In the genomic region with DNA sequence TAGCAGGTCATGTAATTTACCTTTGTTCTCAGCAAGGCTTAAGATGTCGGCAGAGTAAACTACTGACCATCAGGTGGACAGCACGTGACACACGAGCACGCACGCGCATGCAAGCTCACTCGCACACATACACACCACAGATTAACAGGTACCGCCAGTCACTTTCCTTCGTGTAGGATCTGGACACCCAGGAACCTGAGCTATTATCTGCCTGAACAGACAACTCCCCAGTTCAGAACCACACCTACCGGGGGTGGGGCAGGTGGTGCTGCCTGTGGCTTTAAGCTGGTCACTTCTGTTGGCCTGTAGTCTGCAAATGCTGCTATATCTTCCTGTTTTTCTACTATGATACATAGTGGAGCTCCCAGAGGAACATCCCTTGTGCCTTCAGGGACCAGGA, we compare ENCODE assay signal across 25 mouse cellular contexts. TPM values are rescaled to one million over a fixed set of nuclear protein-coding genes. Genes with fewer than 3 reads are reported as not detected.
DNase-seq lines count a peak whose midpoint lies in the region; ATAC-seq lines count a peak whose summit lies in the region.
"Had no signal": no experiment of that assay in that cellular context is flagged by ENCODE, and none has a peak within 500 bp of the region (broad histone marks: within the 10 kb centered on the region; RNA-seq: fewer than 3 reads in every experiment).

No protein-coding gene starts in this region.

- H3K36me3 ChIP-seq in heart, embryonic 12.5 days = peaks cover 91% of the 10 kb centered on the region
- H3K36me3 ChIP-seq in liver, embryonic 12.5 days = peaks cover 91% of the 10 kb centered on the region

- no peaks in the 10 kb centered on the region for H3K27me3 ChIP-seq in heart, embryonic 12.5 days (replicated peaks)
- no peaks in the 10 kb centered on the region for H3K27me3 ChIP-seq in liver, embryonic 12.5 days (replicated peaks)
- H3K27me3 ChIP-seq: CH12.LX; heart, embryonic 13.5 days; hindbrain, embryonic 13.5 days; limb, embryonic 15.5 days; midbrain, embryonic 12.5 days; neural tube, embryonic 15.5 days; stomach, embryonic 15.5 days had no signal

- H3K4me3 ChIP-seq in heart, embryonic 12.5 days = no peak overlapping the region
- no peak overlapping the region for H3K4me3 ChIP-seq in liver, embryonic 12.5 days
- H3K4me3 ChIP-seq: heart, embryonic 13.5 days; hindbrain, embryonic 13.5 days; left cerebral cortex, adult 2 months; limb, embryonic 15.5 days; midbrain, embryonic 12.5 days; neural tube, embryonic 15.5 days; stomach, embryonic 15.5 days had no signal

- WGBS in heart, embryonic 12.5 days = 83% methylated on average over 10 of the region's 10 CpGs
- WGBS in liver, embryonic 12.5 days (ENCODE audit: insufficient replicate concordance) = 60% methylated on average over 10 of the region's 10 CpGs

- no peak overlapping the region for H3K27ac ChIP-seq in heart, embryonic 12.5 days (ENCODE audit: poor library complexity, severe bottlenecking)
- peak overlapping the region; percentile 61; the same call in 1 of the 2 replicates for H3K27ac ChIP-seq in liver, embryonic 12.5 days
- H3K27ac ChIP-seq: heart, embryonic 13.5 days; hindbrain, embryonic 13.5 days; left cerebral cortex, adult 2 months; limb, embryonic 15.5 days; midbrain, embryonic 12.5 days; neural tube, embryonic 15.5 days; stomach, embryonic 15.5 days had no signal

- peak; percentile 67; the same call in 1 of the 2 replicates for ATAC-seq in heart, embryonic 12.5 days (ENCODE audit: insufficient number of reproducible peaks, low FRiP score)
- peak; percentile 90 for ATAC-seq in liver, embryonic 12.5 days
- peak; percentile 79 for ATAC-seq in megakaryocyte progenitor cell, adult 5-6 weeks (replicated peaks; ENCODE audit: poor library complexity)
- ATAC-seq: activated CD4-positive, CD25-positive, alpha-beta regulatory T cell, adult 4 months; forebrain, embryonic 16.5 days had no signal

- H3K9me3 ChIP-seq in heart, embryonic 12.5 days (replicated peaks) = no peaks in the 10 kb centered on the region
- no peaks in the 10 kb centered on the region for H3K9me3 ChIP-seq in liver, embryonic 12.5 days (replicated peaks)
- H3K9me3 ChIP-seq: G1E; heart, embryonic 13.5 days; hindbrain, embryonic 13.5 days; limb, embryonic 15.5 days; midbrain, embryonic 12.5 days; neural tube, embryonic 15.5 days; stomach, embryonic 15.5 days had no signal

- no peak overlapping the region for H3K9ac ChIP-seq in heart, embryonic 12.5 days
- 0 out of 2 replicates have a peak overlapping the region, but pooled peaks have one; percentile 1 for H3K9ac ChIP-seq in liver, embryonic 12.5 days
- H3K9ac ChIP-seq: heart, embryonic 13.5 days; hindbrain, embryonic 13.5 days; limb, embryonic 15.5 days; midbrain, embryonic 12.5 days; neural tube, embryonic 15.5 days; stomach, embryonic 15.5 days had no signal

- H3K4me2 ChIP-seq in heart, embryonic 12.5 days = no peak overlapping the region
- H3K4me2 ChIP-seq in liver, embryonic 12.5 days = peak overlapping the region; percentile 31
- H3K4me2 ChIP-seq: heart, embryonic 13.5 days; hindbrain, embryonic 13.5 days; limb, embryonic 15.5 days; midbrain, embryonic 12.5 days; neural tube, embryonic 15.5 days; stomach, embryonic 15.5 days had no signal

- no peak for DNase-seq in heart, adult 18-20 months
- DNase-seq in cerebellum, adult 11-12 months = no peak
- DNase-seq in frontal cortex, postnatal 14 days (ENCODE audit: low spot score in 2 of 2) = no peak
- no peak for DNase-seq in adrenal gland, postnatal 10 days
- DNase-seq: adrenal gland, adult 8-10 months; cerebellum, adult 9-10 months; gastrocnemius, postnatal 36 days; heart, postnatal 14 days; kidney, adult 18-20 months; kidney, postnatal 10 days; thymus, adult 18-20 months had no signal

- H3K4me1 ChIP-seq in heart, embryonic 12.5 days (replicated peaks) = no peaks in the 10 kb centered on the region
- peaks cover 15% of the 10 kb centered on the region for H3K4me1 ChIP-seq in liver, embryonic 12.5 days
- H3K4me1 ChIP-seq: heart, embryonic 13.5 days; hindbrain, embryonic 13.5 days; limb, embryonic 15.5 days; midbrain, embryonic 12.5 days; neural tube, embryonic 15.5 days; stomach, embryonic 15.5 days had no signal

RNA-seq across cellular contexts. Expression of gene Dlat, which starts 9.1 kb away (rescaled TPM):
- polyA plus RNA-seq in heart, embryonic 12.5 days (2016; fragmentation: Nextera tagmentation; extraction: Ambion mirVana) = 138 and 147 TPM in 2 replicates
- 100 to 1,000 TPM; 390 to 395 TPM for total RNA-seq in heart, adult 18-20 months (2021)
- polyA plus RNA-seq in liver, embryonic 12.5 days (2016; fragmentation: Nextera tagmentation; extraction: Ambion mirVana) = 47.2 and 47.9 TPM in 2 replicates
- 47.2 and 58.0 TPM in 2 replicates for total RNA-seq in megakaryocyte progenitor cell, adult 5-6 weeks (2015)
- 47.9 and 48.0 TPM in 2 replicates for total RNA-seq in megakaryocyte progenitor cell, adult 5-6 weeks (2017)
- total RNA-seq in adrenal gland, postnatal 10 days (2021) = 100 to 1,000 TPM; 310 to 317 TPM

RNA-seq across cellular contexts. Expression of gene Nkapd1, which starts 33.2 kb away (rescaled TPM):
- polyA plus RNA-seq in heart, embryonic 12.5 days (2016; fragmentation: Nextera tagmentation; extraction: Ambion mirVana) = 20.4 and 21.0 TPM in 2 replicates
- total RNA-seq in heart, adult 18-20 months (2021) = 10 to 100 TPM; 11.6 to 14.2 TPM
- 12.5 and 13.1 TPM in 2 replicates for polyA plus RNA-seq in liver, embryonic 12.5 days (2016; fragmentation: Nextera tagmentation; extraction: Ambion mirVana)
- 43.1 and 44.6 TPM in 2 replicates for total RNA-seq in megakaryocyte progenitor cell, adult 5-6 weeks (2015)
- total RNA-seq in megakaryocyte progenitor cell, adult 5-6 weeks (2017) = 42.8 and 68.2 TPM in 2 replicates
- 10 to 100 TPM; 20.6 to 24.6 TPM for total RNA-seq in adrenal gland, postnatal 10 days (2021)

RNA-seq across cellular contexts. Expression of gene Pih1d2, which starts 33.4 kb away (rescaled TPM):
- 2.5 and 3.0 TPM in 2 replicates for polyA plus RNA-seq in heart, embryonic 12.5 days (2016; fragmentation: Nextera tagmentation; extraction: Ambion mirVana)
- total RNA-seq in heart, adult 18-20 months (2021) = under 1 TPM; 0.20 to 0.95 TPM
- 1.9 and 2.4 TPM in 2 replicates for polyA plus RNA-seq in liver, embryonic 12.5 days (2016; fragmentation: Nextera tagmentation; extraction: Ambion mirVana)
- total RNA-seq in megakaryocyte progenitor cell, adult 5-6 weeks (2015) = 2.4 and 3.0 TPM in 2 replicates
- 1.9 and 2.9 TPM in 2 replicates for total RNA-seq in megakaryocyte progenitor cell, adult 5-6 weeks (2017)
- 1 to 10 TPM; 1.1 to 1.8 TPM for total RNA-seq in adrenal gland, postnatal 10 days (2021)

RNA-seq across cellular contexts. Expression of gene Timm8b, which starts 46.8 kb away (rescaled TPM):
- 290 and 305 TPM in 2 replicates for polyA plus RNA-seq in heart, embryonic 12.5 days (2016; fragmentation: Nextera tagmentation; extraction: Ambion mirVana)
- total RNA-seq in heart, adult 18-20 months (2021) = 100 to 1,000 TPM; 270 to 292 TPM
- polyA plus RNA-seq in liver, embryonic 12.5 days (2016; fragmentation: Nextera tagmentation; extraction: Ambion mirVana) = 229 and 237 TPM in 2 replicates
- total RNA-seq in megakaryocyte progenitor cell, adult 5-6 weeks (2015) = 109 and 110 TPM in 2 replicates
- total RNA-seq in megakaryocyte progenitor cell, adult 5-6 weeks (2017) = 183 and 233 TPM in 2 replicates
- total RNA-seq in adrenal gland, postnatal 10 days (2021) = 100 to 1,000 TPM; 164 to 170 TPM

RNA-seq across cellular contexts. Expression of gene Sdhd, which starts 46.9 kb away (rescaled TPM):
- polyA plus RNA-seq in heart, embryonic 12.5 days (2016; fragmentation: Nextera tagmentation; extraction: Ambion mirVana) = 570 and 575 TPM in 2 replicates
- 100 to 1,000 TPM; 697 to 709 TPM for total RNA-seq in heart, adult 18-20 months (2021)
- 344 and 352 TPM in 2 replicates for polyA plus RNA-seq in liver, embryonic 12.5 days (2016; fragmentation: Nextera tagmentation; extraction: Ambion mirVana)
- total RNA-seq in megakaryocyte progenitor cell, adult 5-6 weeks (2015) = 252 and 258 TPM in 2 replicates
- 194 and 222 TPM in 2 replicates for total RNA-seq in megakaryocyte progenitor cell, adult 5-6 weeks (2017)
- total RNA-seq in adrenal gland, postnatal 10 days (2021) = 100 to 1,000 TPM; 628 to 725 TPM

Comparison
In these comparisons a context has a peak if more than half of its experiments do, and no peak if none do; other contexts are left out.
1. RNA of gene Dlat, which starts 9.1 kb away (total RNA-seq): 390 to 395 TPM in heart, adult 18-20 months and 310 to 317 TPM in adrenal gland, postnatal 10 days; 47.2 to 58.0 TPM in megakaryocyte progenitor cell, adult 5-6 weeks; every median in the first group is over 4 times any median in the second.
2. Peak in every context shown above with its lines, with median percentiles within 50 percentile points of each other: ATAC-seq.